Mouse (Mus musculus) ZHBTc4 (cell line): ENCODE measurements around the gene Cldn18.

ENCODE experiments used
- DNase-seq: peaks from one replicate; pipeline ENCODE4 v3.0.0-alpha.2; 2011; ENCODE audit warnings: low read depth, low spot score

The Cldn18 gene

GRCm38 (mm10) chr9:99685536-99686231 is 31.4 kb downstream of the Cldn18 start:
- no peak for DNase-seq

GRCm38 (mm10) chr9:99685061-99685521 is 32.0 kb downstream of the Cldn18 start:
- DNase-seq, result no peak

- no peak for DNase-seq
Observed at GRCm38 (mm10) chr9:99681980-99682570, 35.0 kb downstream of the Cldn18 start.

GRCm38 (mm10) chr9:99675714-99676113 is 41.4 kb downstream of the Cldn18 start:
- DNase-seq, result no peak

GRCm38 (mm10) chr9:99671603-99672002 is 45.5 kb downstream of the Cldn18 start:
- peak; percentile 31 for DNase-seq

- DNase-seq, result no peak
Observed at GRCm38 (mm10) chr9:99667596-99667995, 49.5 kb downstream of the Cldn18 start.

- no peak for DNase-seq
Observed at GRCm38 (mm10) chr9:99662887-99663286, 54.2 kb downstream of the Cldn18 start.

- peak; percentile 89 for DNase-seq
Observed at GRCm38 (mm10) chr9:99662406-99662805, 54.7 kb downstream of the Cldn18 start.

- peak; percentile 49 for DNase-seq
Observed at GRCm38 (mm10) chr9:99661606-99662166, 55.4 kb downstream of the Cldn18 start.

GRCm38 (mm10) chr9:99660756-99661155 is 56.3 kb downstream of the Cldn18 start:
- peak; percentile 71 for DNase-seq

- no peak for DNase-seq
Observed at GRCm38 (mm10) chr9:99646102-99646501, 71.0 kb downstream of the Cldn18 start.

GRCm38 (mm10) chr9:99645416-99645815 is 71.7 kb downstream of the Cldn18 start:
- DNase-seq, result no peak

GRCm38 (mm10) chr9:99639957-99640356 is 77.1 kb downstream of the Cldn18 start:
- no peak for DNase-seq
